Mouse (Mus musculus): ENCODE results near the gene Lag3.

Lag3 gene

GRCm38 (mm10) chr6:124911533-124912218 lies at the start of gene Lag3:
Gene Lag3 (minus strand): TSS chr6:124911705.
- in situ Hi-C loops (cut with MseI, MboI), result no loop called here

- in situ Hi-C loops (cut with MseI, MboI), result no loop called here
These were observed 49.5 kb upstream of the Lag3 start for GRCm38 (mm10) chr6:124961021-124961420.

GRCm38 (mm10) chr6:124959960-124960359 lies 48.5 kb upstream of the Lag3 start:
- in situ Hi-C loops (cut with MseI, MboI), result no loop called here

- in situ Hi-C loops (cut with MseI, MboI), result no loop called here
These were observed 46.6 kb upstream of the Lag3 start for GRCm38 (mm10) chr6:124958127-124958526.

- in situ Hi-C loops (cut with MseI, MboI), result no loop called here
These were observed 43.7 kb upstream of the Lag3 start for GRCm38 (mm10) chr6:124955212-124955611.

- in situ Hi-C loops (cut with MseI, MboI), result no loop called here
These were observed 42.6 kb upstream of the Lag3 start for GRCm38 (mm10) chr6:124953991-124954715.

GRCm38 (mm10) chr6:124943526-124943925 lies 32.0 kb upstream of the Lag3 start:
- in situ Hi-C loops (cut with MseI, MboI), result no loop called here

GRCm38 (mm10) chr6:124941679-124942078 lies 30.2 kb upstream of the Lag3 start:
- in situ Hi-C loops (cut with MseI, MboI), result no loop called here

- in situ Hi-C loops (cut with MseI, MboI), result no loop called here
These were observed 27.0 kb upstream of the Lag3 start for GRCm38 (mm10) chr6:124938554-124938953.

- in situ Hi-C loops (cut with MseI, MboI), result no loop called here
These were observed 26.0 kb upstream of the Lag3 start for GRCm38 (mm10) chr6:124937493-124937892.

- in situ Hi-C loops (cut with MseI, MboI), result no loop called here
These were observed 25.2 kb upstream of the Lag3 start for GRCm38 (mm10) chr6:124936681-124937080.

- in situ Hi-C loops (cut with MseI, MboI), result no loop called here
These were observed 23.2 kb upstream of the Lag3 start for GRCm38 (mm10) chr6:124934670-124935069.

GRCm38 (mm10) chr6:124933127-124933526 lies 21.6 kb upstream of the Lag3 start:
- in situ Hi-C loops (cut with MseI, MboI), result no loop called here

GRCm38 (mm10) chr6:124932314-124932695 lies 20.8 kb upstream of the Lag3 start:
- in situ Hi-C loops (cut with MseI, MboI), result no loop called here

- in situ Hi-C loops (cut with MseI, MboI), result no loop called here
These were observed 20.2 kb upstream of the Lag3 start for GRCm38 (mm10) chr6:124931525-124932313.

GRCm38 (mm10) chr6:124930754-124931524 lies 19.4 kb upstream of the Lag3 start, which contains the start of gene Mlf2:
Gene Mlf2 (plus strand): TSS chr6:124931386.
- in situ Hi-C loops (cut with MseI, MboI), result no loop called here

- in situ Hi-C loops (cut with MseI, MboI), result no loop called here
These were observed 18.7 kb upstream of the Lag3 start for GRCm38 (mm10) chr6:124930231-124930630.

- in situ Hi-C loops (cut with MseI, MboI), result no loop called here
These were observed 14.4 kb upstream of the Lag3 start for GRCm38 (mm10) chr6:124925941-124926340.

GRCm38 (mm10) chr6:124925173-124925793 lies 13.8 kb upstream of the Lag3 start:
- in situ Hi-C loops (cut with MseI, MboI), result no loop called here

GRCm38 (mm10) chr6:124921539-124921938 lies 10.0 kb upstream of the Lag3 start:
- in situ Hi-C loops (cut with MseI, MboI), result no loop called here

Data from mouse trophoblast stem cell (cell line).